Mouse (Mus musculus) kidney, postnatal 0 days (tissue): ENCODE measurements at regions not wholly inside any gene's neighbourhood (a gene's known extent, or its start where the extent isn't known, plus 50 kb on each side); places are given as distances from the start of the nearest gene placed in this dataset.

Experiments used
- ATAC-seq: fragments of 200-750 bp; cut with Nextera tagmentation; replicated peaks from 2 replicates; pipeline ENCODE4 v1.8.0; 2017; ENCODE audit warnings: low read depth, moderate number of reproducible peaks, moderate TSS enrichment, moderate library complexity; ENCODE audit not compliant: low FRiP score
- DNase-seq: peaks from one replicate; pipeline ENCODE4 v3.0.0-alpha.2; 2016; ENCODE audit warnings: low spot score
- H3K27ac ChIP-seq: fragments of 300-500 bp; sonication (generic); 2 replicates; pipeline ENCODE4 v1.5.1; 2014; ENCODE audit warnings: mild to moderate bottlenecking
- H3K27me3 ChIP-seq: fragments of 300-500 bp; sonication (generic); 2 replicates; pipeline ENCODE4 v1.6.1; 2014; ENCODE audit warnings: low read length, mixed read lengths; ENCODE audit not compliant: insufficient read depth
- H3K36me3 ChIP-seq: fragments of 300-500 bp; sonication (generic); 2 replicates; pipeline ENCODE4 v1.6.1; 2014; ENCODE audit warnings: low read length, mixed read lengths; ENCODE audit not compliant: insufficient read depth
- H3K4me1 ChIP-seq: fragments of 300-500 bp; sonication (generic); replicated peaks from 2 replicates; pipeline ENCODE4 v1.6.1; 2014; ENCODE audit warnings: antibody characterized with exemption, low read length, mixed read lengths; ENCODE audit not compliant: insufficient read depth
- H3K4me2 ChIP-seq: fragments of 300-500 bp; sonication (generic); 2 replicates; pipeline ENCODE4 v1.6.1; 2014; ENCODE audit warnings: mild to moderate bottlenecking, low read length, moderate library complexity, mixed read lengths
- H3K4me3 ChIP-seq: fragments of 300-500 bp; sonication (generic); replicated peaks from 2 replicates; pipeline ENCODE4 v1.5.1; 2014; ENCODE audit warnings: low read depth, low read length
- H3K9ac ChIP-seq: fragments of 300-500 bp; sonication (generic); 2 replicates; pipeline ENCODE4 v1.6.1; 2014; ENCODE audit warnings: low read depth, low read length
- H3K9me3 ChIP-seq: fragments of 300-500 bp; sonication (generic); replicated peaks from 2 replicates; pipeline ENCODE4 v1.6.1; 2016; ENCODE audit warnings: low read length, inconsistent platforms, mixed read lengths
- CTCF ChIP-seq: IDR thresholded peaks from 2 replicates; pipeline ENCODE4 v1.5.1; 2016; ENCODE audit warnings: antibody characterized with exemption, low read depth, mild to moderate bottlenecking, moderate library complexity
- WGBS: fragments of 180-500 bp; shearing (Covaris S2); extraction: QIAGEN DNeasy Blood & Tissue Kit; methylation state at CpG from one replicate; pipeline ENCODE4 v1.1.7; 2014; 5-methylcytosine and 5-hydroxymethylcytosine counted together

DNA sequence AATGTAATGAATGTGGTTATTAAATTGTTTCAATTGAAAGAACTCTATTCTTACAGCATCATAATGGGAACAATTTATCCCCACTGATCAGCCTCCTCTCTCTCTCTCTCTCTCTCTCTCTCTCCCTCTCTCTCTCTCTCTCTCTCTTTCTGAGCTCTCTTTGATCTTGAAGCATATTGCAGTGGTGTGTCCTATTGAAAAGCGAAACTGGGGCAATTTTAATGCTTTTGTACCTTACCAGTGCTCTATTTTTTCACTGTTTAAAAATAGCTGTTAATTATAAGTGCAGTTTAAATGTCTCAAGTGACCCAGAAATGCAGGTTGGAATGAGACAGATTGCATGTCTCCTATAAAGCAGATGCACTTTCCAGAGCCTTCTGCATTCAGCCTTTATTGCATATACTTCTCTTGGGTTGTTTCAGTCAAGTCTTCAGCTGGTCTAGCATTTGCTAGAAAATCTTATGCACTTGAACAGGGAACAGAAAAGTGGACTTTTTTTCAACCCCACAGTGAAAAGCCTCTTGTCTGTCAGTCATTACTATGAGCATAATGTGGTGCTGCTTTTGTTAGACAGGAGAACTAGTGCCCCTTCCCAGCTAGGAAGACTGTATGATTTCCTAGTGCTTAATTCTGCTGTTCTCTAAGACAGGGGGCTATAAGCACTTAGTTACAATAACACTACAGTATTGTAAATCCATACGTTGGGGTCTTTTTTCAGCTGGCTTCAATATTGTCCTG lies 251.9 kb upstream of the Nr2f1 start:
- no peak for DNase-seq
- Histone ChIP-seq H3K4me3 (no peak overlapping the region), H3K36me3 (no peaks in the 10 kb centered on the region), H3K9ac (no peak overlapping the region), H3K27ac (no peak overlapping the region), H3K27me3 (no peaks in the 10 kb centered on the region), H3K9me3 (no peaks in the 10 kb centered on the region), H3K4me1 (no peaks in the 10 kb centered on the region), H3K4me2 (no peak overlapping the region)
- no peak for TF ChIP-seq CTCF
- no peak for ATAC-seq
- 76% methylated on average over 2 of the region's 2 CpGs for WGBS

DNA sequence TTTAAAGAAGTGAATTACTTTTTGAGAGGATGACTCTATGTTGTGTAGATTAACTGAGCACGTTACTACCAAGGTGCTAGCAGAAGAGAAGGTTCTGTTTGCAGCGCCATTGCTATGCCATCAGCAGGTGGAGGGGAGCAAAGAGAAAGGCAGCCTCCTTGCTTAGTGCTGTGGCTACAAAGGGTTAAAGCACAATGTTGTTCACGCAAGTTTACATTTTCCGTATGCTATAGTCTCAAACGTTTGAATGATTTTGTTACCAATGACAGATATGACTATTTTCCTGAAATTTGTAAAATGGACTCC lies 247.1 kb upstream of the Nr2f1 start:
- no peaks in the 10 kb centered on the region for H3K9me3 ChIP-seq
- 81% methylated on average over 5 of the region's 5 CpGs for WGBS
- no peak for TF ChIP-seq CTCF
- no peaks in the 10 kb centered on the region for H3K4me1 ChIP-seq
- no peak for ATAC-seq
- no peak overlapping the region for H3K4me3 ChIP-seq
- no peaks in the 10 kb centered on the region for H3K36me3 ChIP-seq
- no peak overlapping the region for H3K27ac ChIP-seq
- no peaks in the 10 kb centered on the region for H3K27me3 ChIP-seq
- H3K4me2 ChIP-seq = no peak overlapping the region
- DNase-seq = no peak
- H3K9ac ChIP-seq = no peak overlapping the region

DNA sequence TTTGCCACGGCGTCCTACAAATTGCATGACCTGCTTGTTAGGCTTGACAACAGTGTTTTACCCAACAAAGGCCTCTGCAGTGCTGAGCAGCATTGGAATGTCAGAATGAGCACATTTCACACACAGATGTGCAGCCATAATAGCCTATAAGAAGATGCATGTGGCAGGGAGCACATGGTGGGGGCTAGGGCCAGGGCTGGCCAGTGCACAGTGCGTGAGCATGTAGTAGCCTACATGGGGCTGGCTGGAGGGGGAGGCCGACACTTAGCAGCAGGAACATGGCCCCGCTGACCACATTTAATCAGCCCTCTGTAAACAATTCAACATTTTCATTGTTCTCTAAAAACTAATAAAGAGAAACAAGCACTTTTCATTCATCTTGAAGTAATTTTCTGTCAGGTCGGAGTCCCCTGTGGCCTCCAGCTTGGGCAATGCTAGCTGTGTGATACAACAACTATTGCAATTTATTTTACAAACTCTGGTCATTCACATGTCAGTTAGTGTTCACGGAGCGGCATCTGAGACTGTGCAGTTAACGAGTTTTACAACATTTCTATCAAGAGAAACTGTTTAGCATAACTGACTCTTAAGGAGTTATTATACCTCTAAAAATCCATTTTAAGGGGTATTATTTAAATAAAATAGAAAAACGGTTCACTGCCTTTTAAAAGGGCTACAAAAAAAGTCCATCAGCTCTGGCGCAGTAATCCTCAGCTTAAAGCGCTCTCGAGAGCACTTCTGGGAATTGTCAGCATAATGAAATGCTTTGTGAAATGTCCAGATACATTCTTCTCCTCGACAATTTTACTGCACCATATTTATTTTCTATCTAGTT lies 246.6 kb upstream of the Nr2f1 start:
- no peak for TF ChIP-seq CTCF
- ATAC-seq = no peak
- no peak overlapping the region for H3K4me3 ChIP-seq
- no peak overlapping the region for H3K9ac ChIP-seq
- no peak for DNase-seq
- H3K27ac ChIP-seq = no peak overlapping the region
- H3K4me2 ChIP-seq = 0 out of 2 replicates have a peak overlapping the region, but pooled peaks have one; percentile 3
- no peaks in the 10 kb centered on the region for H3K27me3 ChIP-seq
- H3K9me3 ChIP-seq = no peaks in the 10 kb centered on the region
- no peaks in the 10 kb centered on the region for H3K36me3 ChIP-seq
- no peaks in the 10 kb centered on the region for H3K4me1 ChIP-seq
- WGBS = 64% methylated on average over 14 of the region's 14 CpGs

GRCm38 (mm10) chr13:78444691-78445349 lies 245.3 kb upstream of the Nr2f1 start:
- no peaks in the 10 kb centered on the region for H3K9me3 ChIP-seq
- ATAC-seq (no peak), DNase-seq (peak; percentile 41)
- no peaks in the 10 kb centered on the region for H3K4me1 ChIP-seq
- no peak overlapping the region for H3K27ac ChIP-seq
- no peak for TF ChIP-seq CTCF
- WGBS = 64% methylated on average over 8 of the region's 8 CpGs
- H3K4me3 ChIP-seq = no peak overlapping the region
- H3K27me3 ChIP-seq = no peaks in the 10 kb centered on the region
- H3K9ac ChIP-seq = no peak overlapping the region
- H3K36me3 ChIP-seq = no peaks in the 10 kb centered on the region
- H3K4me2 ChIP-seq = no peak overlapping the region

GRCm38 (mm10) chr13:78428469-78428868 lies 228.9 kb upstream of the Nr2f1 start:
- ATAC-seq = no peak
- no peak for DNase-seq
- 59% methylated on average over 4 of the region's 4 CpGs for WGBS

GRCm38 (mm10) chr13:78428084-78428445 lies 228.5 kb upstream of the Nr2f1 start:
- Histone ChIP-seq H3K9ac (peak overlapping the region; percentile 18; the same call in 1 of the 2 replicates), H3K4me1 (no peaks in the 10 kb centered on the region; the same call in 1 of the 2 replicates), H3K4me2 (peak overlapping the region; percentile 57), H3K27me3 (no peaks in the 10 kb centered on the region), H3K9me3 (no peaks in the 10 kb centered on the region), H3K4me3 (peak overlapping the region; percentile 19), H3K27ac (no peak overlapping the region), H3K36me3 (no peaks in the 10 kb centered on the region)
- WGBS = 8% methylated on average over 9 of the region's 9 CpGs
- DNase-seq (peak; percentile 32), ATAC-seq (no peak)
- no peak for TF ChIP-seq CTCF

More at GRCm38 (mm10) chr13:78428469-78428868, 228.9 kb upstream of the Nr2f1 start:
- H3K4me3 ChIP-seq = no peak overlapping the region
- peak overlapping the region; percentile 57; the same call in 1 of the 2 replicates for H3K4me2 ChIP-seq
- H3K36me3 ChIP-seq = no peaks in the 10 kb centered on the region
- no peaks in the 10 kb centered on the region; the same call in 1 of the 2 replicates for H3K4me1 ChIP-seq
- no peaks in the 10 kb centered on the region for H3K27me3 ChIP-seq
- no peak for TF ChIP-seq CTCF
- no peaks in the 10 kb centered on the region for H3K9me3 ChIP-seq
- no peak overlapping the region for H3K9ac ChIP-seq
- no peak overlapping the region for H3K27ac ChIP-seq
